Mouse (Mus musculus) liver, embryonic 15.5 days (tissue): ENCODE data around the gene Akap6. TPM values are rescaled to one million over a fixed set of nuclear protein-coding genes. Genes with fewer than 3 reads are reported as not detected.

Source experiments
- ATAC-seq: fragments of 200-750 bp; cut with Nextera tagmentation; 2 replicates; pipeline ENCODE4 v1.8.0; 2017; ENCODE audit warnings: moderate number of reproducible peaks, mild to moderate bottlenecking, moderate library complexity; ENCODE audit not compliant: insufficient read depth
- H3K27ac ChIP-seq: fragments of 300-500 bp; sonication (generic); replicated peaks from 2 replicates; pipeline ENCODE4 v1.5.1; 2015; ENCODE audit warnings: mild to moderate bottlenecking, inconsistent platforms
- H3K27me3 ChIP-seq: fragments of 300-500 bp; sonication (generic); 2 replicates; pipeline ENCODE4 v1.6.1; 2015; ENCODE audit warnings: mild to moderate bottlenecking, inconsistent platforms
- H3K36me3 ChIP-seq: fragments of 300-500 bp; sonication (generic); replicated peaks from 2 replicates; pipeline ENCODE4 v1.6.1; 2015; ENCODE audit warnings: moderate library complexity, mild to moderate bottlenecking, inconsistent platforms
- H3K4me1 ChIP-seq: fragments of 300-500 bp; sonication (generic); replicated peaks from 2 replicates; pipeline ENCODE4 v1.6.1; 2015; ENCODE audit warnings: inconsistent platforms
- H3K4me2 ChIP-seq: fragments of 300-500 bp; sonication (generic); 2 replicates; pipeline ENCODE4 v1.6.1; 2015; ENCODE audit warnings: moderate library complexity, mild to moderate bottlenecking, inconsistent platforms
- H3K4me3 ChIP-seq: fragments of 300-500 bp; sonication (generic); replicated peaks from 2 replicates; pipeline ENCODE4 v1.5.1; 2015; ENCODE audit warnings: mild to moderate bottlenecking, inconsistent platforms
- H3K9ac ChIP-seq: fragments of 300-500 bp; sonication (generic); 2 replicates; pipeline ENCODE4 v1.6.1; 2015; ENCODE audit warnings: moderate library complexity, mild to moderate bottlenecking, inconsistent platforms
- H3K9me3 ChIP-seq: fragments of 300-500 bp; sonication (generic); replicated peaks from 2 replicates; pipeline ENCODE4 v1.6.1; 2016; ENCODE audit warnings: inconsistent platforms
- WGBS: fragments of 180-500 bp; shearing (Covaris S2); methylation state at CpG from one replicate; pipeline ENCODE4 v1.1.7; 2015; ENCODE audit warnings: mixed read lengths; ENCODE audit not compliant: insufficient replicate concordance; 5-methylcytosine and 5-hydroxymethylcytosine counted together
- polyA plus RNA-seq: library from polyadenylated mRNA; unstranded; fragments of >200 nt; fragmentation: Nextera tagmentation; extraction: Ambion mirVana; gene quantifications from 2 replicates; pipeline ENCODE4 v1.2.1, GENCODE M21; 2015

Gene Akap6
- polyA plus RNA-seq, 1 experiment from 2014 or later: 0.05 TPM

GRCm38 (mm10) chr12:53061466-53062124 is 362.4 kb downstream of the Akap6 start:
- Histone ChIP-seq H3K4me3 (no peak overlapping the region), H3K9me3 (no peaks in the 10 kb centered on the region), H3K27ac (no peak overlapping the region), H3K9ac (no peak overlapping the region), H3K4me1 (no peaks in the 10 kb centered on the region), H3K4me2 (no peak overlapping the region), H3K36me3 (no peaks in the 10 kb centered on the region), H3K27me3 (no peaks in the 10 kb centered on the region)
- WGBS: 45% methylated on average over 7 of the region's 7 CpGs
- no peak for ATAC-seq

- Histone ChIP-seq H3K4me2 (no peak overlapping the region), H3K4me3 (no peak overlapping the region), H3K4me1 (no peaks in the 10 kb centered on the region), H3K9ac (no peak overlapping the region), H3K27ac (no peak overlapping the region), H3K36me3 (no peaks in the 10 kb centered on the region), H3K27me3 (no peaks in the 10 kb centered on the region), H3K9me3 (no peaks in the 10 kb centered on the region)
- 64% methylated on average over 9 of the region's 9 CpGs for WGBS
- no peak for ATAC-seq
Measured at GRCm38 (mm10) chr12:53063003-53063402, 363.8 kb downstream of the Akap6 start.

- Histone ChIP-seq H3K9ac (no peak overlapping the region), H3K36me3 (no peaks in the 10 kb centered on the region), H3K4me2 (no peak overlapping the region), H3K9me3 (no peaks in the 10 kb centered on the region), H3K4me3 (no peak overlapping the region), H3K27ac (no peak overlapping the region), H3K27me3 (no peaks in the 10 kb centered on the region), H3K4me1 (no peaks in the 10 kb centered on the region)
- no peak for ATAC-seq
- WGBS: 68% methylated on average over 4 of the region's 4 CpGs
Measured at GRCm38 (mm10) chr12:53064241-53064760, 365.1 kb downstream of the Akap6 start.

- Histone ChIP-seq H3K27me3 (no peaks in the 10 kb centered on the region), H3K9ac (no peak overlapping the region), H3K4me2 (no peak overlapping the region), H3K27ac (no peak overlapping the region), H3K9me3 (no peaks in the 10 kb centered on the region), H3K4me3 (no peak overlapping the region), H3K36me3 (no peaks in the 10 kb centered on the region), H3K4me1 (no peaks in the 10 kb centered on the region)
- WGBS: 64% methylated on average over 11 of the region's 11 CpGs
- ATAC-seq: no peak
Measured at GRCm38 (mm10) chr12:53065031-53065785, 366.0 kb downstream of the Akap6 start.

- Histone ChIP-seq H3K4me2 (no peak overlapping the region), H3K27me3 (no peaks in the 10 kb centered on the region), H3K36me3 (no peaks in the 10 kb centered on the region), H3K4me1 (no peaks in the 10 kb centered on the region), H3K9ac (no peak overlapping the region), H3K9me3 (no peaks in the 10 kb centered on the region), H3K27ac (no peak overlapping the region), H3K4me3 (no peak overlapping the region)
- ATAC-seq: no peak
- 69% methylated on average over 9 of the region's 9 CpGs for WGBS
Measured at GRCm38 (mm10) chr12:53066321-53066720, 367.1 kb downstream of the Akap6 start.

GRCm38 (mm10) chr12:53070907-53071306 is 371.7 kb downstream of the Akap6 start:
- Histone ChIP-seq H3K27me3 (no peaks in the 10 kb centered on the region), H3K9me3 (no peaks in the 10 kb centered on the region), H3K4me2 (no peak overlapping the region), H3K27ac (no peak overlapping the region), H3K4me3 (no peak overlapping the region), H3K4me1 (no peaks in the 10 kb centered on the region), H3K9ac (no peak overlapping the region), H3K36me3 (no peaks in the 10 kb centered on the region)
- WGBS: 78% methylated on average over 5 of the region's 5 CpGs
- ATAC-seq: no peak

GRCm38 (mm10) chr12:53076595-53077400 is 377.6 kb downstream of the Akap6 start:
- no peaks in the 10 kb centered on the region for H3K9me3 ChIP-seq
- H3K27me3 ChIP-seq: no peaks in the 10 kb centered on the region
- WGBS: 47% methylated on average over 3 of the region's 3 CpGs
- ATAC-seq: no peak
- H3K4me1 ChIP-seq: no peaks in the 10 kb centered on the region
- no peak overlapping the region for H3K4me3 ChIP-seq
- H3K4me2 ChIP-seq: no peak overlapping the region
- H3K36me3 ChIP-seq: no peaks in the 10 kb centered on the region
- H3K9ac ChIP-seq: no peak overlapping the region
- no peak overlapping the region for H3K27ac ChIP-seq

- 51% methylated on average over 3 of the region's 3 CpGs for WGBS
Measured at GRCm38 (mm10) chr12:53085789-53086188, 386.6 kb downstream of the Akap6 start.

GRCm38 (mm10) chr12:53112276-53112675 is 413.1 kb downstream of the Akap6 start:
- Histone ChIP-seq H3K27ac (no peak overlapping the region), H3K9me3 (no peaks in the 10 kb centered on the region), H3K4me1 (no peaks in the 10 kb centered on the region), H3K4me3 (no peak overlapping the region), H3K4me2 (no peak overlapping the region), H3K36me3 (no peaks in the 10 kb centered on the region), H3K9ac (no peak overlapping the region), H3K27me3 (no peaks in the 10 kb centered on the region)
- WGBS: 67% methylated on average over 10 of the region's 10 CpGs
- no peak for ATAC-seq

More at GRCm38 (mm10) chr12:53085789-53086188, 386.6 kb downstream of the Akap6 start:
- Histone ChIP-seq H3K9ac (no peak overlapping the region), H3K4me2 (no peak overlapping the region), H3K36me3 (no peaks in the 10 kb centered on the region), H3K9me3 (no peaks in the 10 kb centered on the region), H3K4me3 (no peak overlapping the region), H3K4me1 (no peaks in the 10 kb centered on the region), H3K27ac (no peak overlapping the region), H3K27me3 (no peaks in the 10 kb centered on the region)
- no peak for ATAC-seq

- Histone ChIP-seq H3K27ac (no peak overlapping the region), H3K27me3 (no peaks in the 10 kb centered on the region), H3K36me3 (no peaks in the 10 kb centered on the region), H3K4me1 (no peaks in the 10 kb centered on the region), H3K4me3 (no peak overlapping the region), H3K9ac (no peak overlapping the region), H3K4me2 (no peak overlapping the region), H3K9me3 (no peaks in the 10 kb centered on the region)
- 48% methylated on average over 4 of the region's 4 CpGs for WGBS
- no peak for ATAC-seq
Measured at GRCm38 (mm10) chr12:53119352-53119751, 420.2 kb downstream of the Akap6 start.

- H3K4me2 ChIP-seq: no peak overlapping the region
Measured at GRCm38 (mm10) chr12:53124131-53124530, 424.9 kb downstream of the Akap6 start.

More at GRCm38 (mm10) chr12:53124131-53124530, 424.9 kb downstream of the Akap6 start:
- ATAC-seq: no peak
- Histone ChIP-seq H3K4me3 (no peak overlapping the region), H3K9ac (no peak overlapping the region), H3K27ac (no peak overlapping the region), H3K4me1 (no peaks in the 10 kb centered on the region), H3K36me3 (no peaks in the 10 kb centered on the region), H3K27me3 (no peaks in the 10 kb centered on the region), H3K9me3 (no peaks in the 10 kb centered on the region)
- WGBS: 63% methylated on average over 7 of the region's 7 CpGs
